Mouse (Mus musculus): ENCODE results near the gene Gm9857. TPM values are rescaled to one million over a fixed set of nuclear protein-coding genes. Genes with fewer than 3 reads are reported as not detected.
A peak's percentile ranks its signal among the peaks of the same experiment; 100 is the strongest.

Gm9857 gene
- total and polyA plus RNA-seq, 3 experiments = not detected

DNA sequence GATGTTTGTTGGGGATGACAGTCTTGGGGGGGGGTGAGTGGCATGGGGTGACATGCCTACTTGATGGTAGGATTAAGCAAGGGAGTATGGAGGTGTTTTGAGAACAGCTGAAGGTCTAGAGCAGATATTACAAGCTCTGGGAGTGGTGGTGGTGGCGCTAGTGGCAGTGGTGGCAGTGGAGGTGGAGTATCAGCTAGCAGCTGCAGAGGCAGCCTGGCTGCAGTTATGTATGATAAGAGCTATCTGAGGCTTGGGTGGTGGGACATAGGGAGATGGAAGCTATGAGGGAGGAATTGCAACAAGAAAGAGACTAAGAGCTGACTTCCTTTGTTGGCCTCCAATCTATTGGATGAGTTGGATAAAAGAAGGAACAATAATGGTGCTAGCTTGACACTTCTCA lies 18.4 kb downstream of the Gm9857 start:
- H3K4me3 ChIP-seq = no peak overlapping the region
- no peak for DNase-seq

DNA sequence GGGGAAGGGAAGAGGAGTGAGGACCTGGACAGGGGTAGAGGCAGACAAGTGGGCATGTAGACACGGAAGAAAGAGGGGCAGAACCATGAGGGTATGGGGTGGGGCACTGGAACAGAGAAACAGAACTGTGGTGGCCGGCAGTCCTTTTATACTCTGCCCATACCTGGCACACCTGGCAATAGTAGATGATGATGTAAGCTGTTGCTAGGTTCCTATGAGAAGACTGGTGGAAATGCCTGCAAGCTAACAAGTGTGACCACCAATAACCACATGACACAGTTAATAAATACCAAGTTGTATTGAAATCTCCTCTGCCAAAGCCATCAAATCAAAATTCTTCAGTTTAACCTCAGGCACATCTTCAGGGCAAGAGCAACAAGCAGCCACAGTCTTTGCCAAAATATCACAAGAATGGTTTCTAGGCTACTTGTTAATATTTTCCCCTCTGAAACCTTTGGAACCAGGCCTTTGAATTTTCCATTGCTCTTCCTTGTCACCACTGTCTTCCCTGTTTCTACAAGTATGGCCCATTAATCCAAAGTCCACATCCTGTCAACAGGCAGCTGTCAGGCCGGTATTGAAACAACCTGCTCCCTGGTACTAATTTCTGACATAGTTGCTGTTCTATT lies 19.7 kb downstream of the Gm9857 start:
- no peaks in the 10 kb centered on the region for H3K36me3 ChIP-seq (ENCODE audit: control insufficient read depth, insufficient read depth, low read length)
- DNase-seq = no peak
- H3K27me3 ChIP-seq (ENCODE audit: control insufficient read depth, insufficient read depth, low read length) = no peaks in the 10 kb centered on the region
- H3K9ac ChIP-seq (ENCODE audit: low read depth, low read length) = no peak overlapping the region
- no peak overlapping the region for H3K27ac ChIP-seq
- H3K4me3 ChIP-seq = no peak overlapping the region
- H3K4me1 ChIP-seq (ENCODE audit: control insufficient read depth, insufficient read depth, low read length) = no peaks in the 10 kb centered on the region
- whole genome bisulfite sequencing = 81% methylated on average over 3 of the region's 3 CpGs
- H3K79me2 ChIP-seq (replicated peaks; ENCODE audit: control insufficient read depth, insufficient read depth, low read length) = no peaks in the 10 kb centered on the region
- intact Hi-C loops (cut with DNase I) = no loop called here
- no peak for TF ChIP-seq EP300 (IDR thresholded peaks at IDR 0.05; ENCODE audit: insufficient read depth, low read depth, low read length)

More for the DNA sequence above, 18.4 kb downstream of the Gm9857 start:
- intact Hi-C loops (cut with DNase I) = no loop called here
- Histone ChIP-seq H3K27me3 (ENCODE audit: control insufficient read depth, insufficient read depth, low read length) (no peaks in the 10 kb centered on the region), H3K36me3 (ENCODE audit: control insufficient read depth, insufficient read depth, low read length) (no peaks in the 10 kb centered on the region), H3K27ac (no peak overlapping the region), H3K9ac (ENCODE audit: low read depth, low read length) (no peak overlapping the region), H3K79me2 (replicated peaks; ENCODE audit: control insufficient read depth, insufficient read depth, low read length) (no peaks in the 10 kb centered on the region), H3K4me1 (ENCODE audit: control insufficient read depth, insufficient read depth, low read length) (no peaks in the 10 kb centered on the region)
- WGBS = 88% methylated on average over 1 of the region's 1 CpGs
- TF ChIP-seq EP300 (IDR thresholded peaks at IDR 0.05; ENCODE audit: insufficient read depth, low read depth, low read length) (no peak), POLR2A (IDR thresholded peaks at IDR 0.05; ENCODE audit: insufficient read depth, low read depth, low read length) (no peak), CTCF (IDR thresholded peaks at IDR 0.05) (no peak)

DNA sequence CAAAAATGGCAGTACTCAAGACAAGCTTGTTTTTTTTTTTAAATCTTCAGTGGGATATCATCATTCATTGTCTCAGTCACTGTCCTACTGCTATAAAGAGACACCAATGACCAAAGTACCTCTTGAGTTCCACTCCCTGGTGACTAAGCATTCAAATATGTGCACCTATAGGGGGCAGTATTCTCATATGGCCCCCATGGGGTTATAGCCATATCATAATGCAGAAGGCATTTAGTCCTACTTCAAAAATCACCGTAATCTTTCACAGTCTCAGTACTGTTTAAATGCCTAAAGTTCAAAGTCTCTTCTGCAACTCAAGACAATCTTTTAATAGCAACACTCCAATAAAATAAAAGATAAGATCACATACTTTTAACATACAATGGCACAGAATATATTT lies 21.4 kb downstream of the Gm9857 start:
- no peak for DNase-seq
- no peaks in the 10 kb centered on the region for H3K4me1 ChIP-seq (ENCODE audit: control insufficient read depth, insufficient read depth, low read length)
- H3K27me3 ChIP-seq (ENCODE audit: control insufficient read depth, insufficient read depth, low read length) = no peaks in the 10 kb centered on the region
- no peaks in the 10 kb centered on the region for H3K79me2 ChIP-seq (replicated peaks; ENCODE audit: control insufficient read depth, insufficient read depth, low read length)
- no peak overlapping the region for H3K9ac ChIP-seq (ENCODE audit: low read depth, low read length)
- 85% methylated on average over 1 of the region's 1 CpGs for WGBS
- intact Hi-C loops (cut with DNase I) = loop anchor here (10.0 kb wide), 3 partner anchors 106 to 354 kb away; partner anchors contain the start of genes Fam102b and Tmem167b
- TF ChIP-seq POLR2A (IDR thresholded peaks at IDR 0.05; ENCODE audit: insufficient read depth, low read depth, low read length) (no peak), CTCF (IDR thresholded peaks at IDR 0.05) (peak; percentile 21; the same call in 1 of the 2 replicates), EP300 (IDR thresholded peaks at IDR 0.05; ENCODE audit: insufficient read depth, low read depth, low read length) (no peak)
- H3K4me3 ChIP-seq = no peak overlapping the region
- no peak overlapping the region for H3K27ac ChIP-seq
- no peaks in the 10 kb centered on the region for H3K36me3 ChIP-seq (ENCODE audit: control insufficient read depth, insufficient read depth, low read length)

DNA sequence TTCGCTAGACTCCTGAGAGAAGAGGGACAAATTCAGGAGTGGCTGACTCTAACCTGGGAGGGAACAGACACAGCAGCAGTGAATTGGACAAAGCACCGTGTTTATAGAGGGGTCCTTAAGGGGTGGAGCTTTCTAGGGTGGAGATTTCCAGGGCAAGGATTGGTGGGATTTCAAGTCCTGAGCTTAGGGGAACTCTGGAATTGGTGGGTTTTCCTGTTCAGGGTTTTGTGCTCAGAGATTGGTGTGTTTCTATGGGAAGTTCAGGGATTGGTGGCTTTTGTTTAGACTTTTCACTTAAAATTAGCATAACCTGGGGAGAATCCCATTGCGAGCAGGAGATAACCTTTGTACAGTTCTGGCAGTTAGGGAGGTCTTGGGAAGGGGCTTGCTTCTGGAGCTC lies 22.3 kb downstream of the Gm9857 start:
- intact Hi-C loops (cut with DNase I) = loop anchor here (10.0 kb wide), 3 partner anchors 107 to 353 kb away; partner anchors contain the start of genes Fam102b and Tmem167b

DNA sequence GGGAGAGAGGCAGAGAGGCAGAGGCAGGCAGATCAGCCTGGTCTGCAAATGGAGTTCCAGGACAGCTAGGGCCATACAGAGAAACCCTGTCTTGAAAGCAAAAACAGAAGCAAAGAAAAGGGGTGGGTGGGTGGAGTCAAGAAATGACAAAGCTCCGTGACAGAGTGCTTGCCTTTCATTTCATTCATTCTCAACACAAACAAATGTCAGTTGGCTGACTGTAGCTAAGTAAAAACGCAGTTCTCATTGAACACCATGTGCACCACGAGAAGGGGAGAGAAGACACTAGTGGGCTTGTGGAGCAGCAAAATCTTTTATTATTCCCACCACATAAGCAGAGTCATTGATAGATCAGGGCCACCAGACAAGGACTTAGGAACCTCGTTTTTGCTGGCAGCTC lies 23.4 kb downstream of the Gm9857 start:
- H3K27me3 ChIP-seq (ENCODE audit: control insufficient read depth, insufficient read depth, low read length) = no peaks in the 10 kb centered on the region
- intact Hi-C loops (cut with DNase I) = loop anchor here (10.0 kb wide), 3 partner anchors 108 to 352 kb away; partner anchors contain the start of genes Fam102b and Tmem167b
- TF ChIP-seq POLR2A (IDR thresholded peaks at IDR 0.05; ENCODE audit: insufficient read depth, low read depth, low read length) (no peak), CTCF (IDR thresholded peaks at IDR 0.05) (no peak), EP300 (IDR thresholded peaks at IDR 0.05; ENCODE audit: insufficient read depth, low read depth, low read length) (no peak)
- no peaks in the 10 kb centered on the region for H3K36me3 ChIP-seq (ENCODE audit: control insufficient read depth, insufficient read depth, low read length)
- no peak overlapping the region for H3K27ac ChIP-seq
- peaks cover 1% of the 10 kb centered on the region for H3K4me1 ChIP-seq (ENCODE audit: control insufficient read depth, insufficient read depth, low read length)
- WGBS = 52% methylated on average over 4 of the region's 4 CpGs
- no peaks in the 10 kb centered on the region for H3K79me2 ChIP-seq (replicated peaks; ENCODE audit: control insufficient read depth, insufficient read depth, low read length)
- DNase-seq = no peak
- H3K4me3 ChIP-seq = no peak overlapping the region
- no peak overlapping the region for H3K9ac ChIP-seq (ENCODE audit: low read depth, low read length)

More for the DNA sequence above, 22.3 kb downstream of the Gm9857 start:
- TF ChIP-seq CTCF (IDR thresholded peaks at IDR 0.05) (no peak), POLR2A (IDR thresholded peaks at IDR 0.05; ENCODE audit: insufficient read depth, low read depth, low read length) (no peak), EP300 (IDR thresholded peaks at IDR 0.05; ENCODE audit: insufficient read depth, low read depth, low read length) (no peak)
- 66% methylated on average over 3 of the region's 3 CpGs for WGBS
- no peak for DNase-seq
- no peak overlapping the region for H3K27ac ChIP-seq
- no peak overlapping the region for H3K9ac ChIP-seq (ENCODE audit: low read depth, low read length)
- H3K36me3 ChIP-seq (ENCODE audit: control insufficient read depth, insufficient read depth, low read length) = no peaks in the 10 kb centered on the region
- no peak overlapping the region for H3K4me3 ChIP-seq
- H3K79me2 ChIP-seq (replicated peaks; ENCODE audit: control insufficient read depth, insufficient read depth, low read length) = no peaks in the 10 kb centered on the region
- no peaks in the 10 kb centered on the region for H3K4me1 ChIP-seq (ENCODE audit: control insufficient read depth, insufficient read depth, low read length)
- no peaks in the 10 kb centered on the region for H3K27me3 ChIP-seq (ENCODE audit: control insufficient read depth, insufficient read depth, low read length)

DNA sequence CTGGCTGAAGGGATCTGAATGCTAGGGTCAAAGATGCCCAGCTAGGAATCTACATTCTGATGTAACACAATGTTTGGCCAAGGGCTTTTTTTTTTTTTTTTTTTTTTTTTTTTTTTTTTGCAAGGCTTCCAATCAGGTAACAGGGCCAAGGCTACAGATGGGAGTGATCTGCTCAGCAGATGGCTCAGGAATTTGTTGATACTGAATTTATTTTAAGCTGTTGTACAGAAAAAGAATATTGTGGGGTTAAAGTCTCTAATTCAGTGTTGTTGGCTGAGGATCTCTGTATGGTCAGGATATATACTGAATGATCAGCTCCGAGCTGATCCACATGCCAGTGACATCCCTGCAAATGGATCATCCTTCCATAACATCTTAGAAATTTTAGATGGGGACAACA lies 24.2 kb downstream of the Gm9857 start:
- TF ChIP-seq POLR2A (IDR thresholded peaks at IDR 0.05; ENCODE audit: insufficient read depth, low read depth, low read length) (no peak), EP300 (IDR thresholded peaks at IDR 0.05; ENCODE audit: insufficient read depth, low read depth, low read length) (no peak), CTCF (IDR thresholded peaks at IDR 0.05) (no peak)
- no peaks in the 10 kb centered on the region for H3K79me2 ChIP-seq (replicated peaks; ENCODE audit: control insufficient read depth, insufficient read depth, low read length)
- peaks cover 1% of the 10 kb centered on the region for H3K4me1 ChIP-seq (ENCODE audit: control insufficient read depth, insufficient read depth, low read length)
- no peak overlapping the region for H3K27ac ChIP-seq
- 81% methylated on average over 1 of the region's 1 CpGs for WGBS
- no peaks in the 10 kb centered on the region for H3K27me3 ChIP-seq (ENCODE audit: control insufficient read depth, insufficient read depth, low read length)
- H3K36me3 ChIP-seq (ENCODE audit: control insufficient read depth, insufficient read depth, low read length) = no peaks in the 10 kb centered on the region
- no peak overlapping the region for H3K4me3 ChIP-seq
- no peak for DNase-seq
- intact Hi-C loops (cut with DNase I) = loop anchor here (10.0 kb wide), 3 partner anchors 109 to 351 kb away; partner anchors contain the start of genes Fam102b and Tmem167b
- no peak overlapping the region for H3K9ac ChIP-seq (ENCODE audit: low read depth, low read length)

Measured in heart, adult 2 months (tissue).